Mouse (Mus musculus): ENCODE measurements at regions not wholly inside any gene's neighbourhood (a gene's known extent, or its start where the extent isn't known, plus 50 kb on each side); places are given as distances from the start of the nearest gene placed in this dataset.

- TF ChIP-seq POLR2A (IDR thresholded peaks at IDR 0.05; ENCODE audit: control insufficient read depth, low read depth, low read length) (no peak), CTCF (IDR thresholded peaks at IDR 0.05; ENCODE audit: control insufficient read depth, insufficient read depth, insufficient replicate concordance, low read depth, low read length) (no peak)
These were observed 126.7 kb upstream of the Tdrd3 start for GRCm38 (mm10) chr14:87289708-87290243.
